Mouse (Mus musculus): Measurements from ENCODE around the gene Gpr108. TPM values are rescaled to one million over a fixed set of nuclear protein-coding genes. Genes with fewer than 3 reads are reported as not detected.
"Not testable (repeated sequence)": the region's sequence is repeated elsewhere in the genome, so short reads cannot be mapped to it uniquely, and the experiment has no call there.

Gpr108 gene
- 10 to 100 TPM; 11.7 to 12.6 TPM for total RNA-seq (2021)

DNA sequence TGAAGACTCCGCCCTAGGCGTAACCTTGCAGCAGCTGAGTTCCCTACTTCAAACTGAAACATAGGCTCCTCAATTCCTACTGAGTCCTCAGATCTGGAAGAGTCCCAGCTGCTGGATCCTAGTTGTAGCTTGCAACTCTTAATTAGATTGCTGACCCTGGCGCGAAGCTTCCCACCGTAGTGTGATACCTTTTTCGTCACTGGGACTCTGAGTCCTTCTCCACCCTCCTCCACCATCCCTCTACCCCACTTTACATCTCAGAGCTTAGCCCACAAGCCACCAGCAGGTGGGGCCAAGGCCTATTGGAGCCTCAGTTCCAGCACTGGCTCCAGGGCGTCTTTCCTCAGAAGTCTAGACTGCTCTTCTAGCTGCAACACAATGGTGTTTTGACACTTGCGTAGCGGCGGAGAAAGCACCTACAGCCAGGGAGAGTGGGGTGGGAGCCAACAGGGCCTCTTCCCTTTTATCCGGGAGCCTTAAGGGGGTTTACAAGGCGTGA is at the start of gene Gpr108:
Gene Gpr108 (minus strand): TSS at position 246 of the 499 bp plus-strand sequence.
- DNase-seq: peak; percentile 88
- intact Hi-C loops (cut with DNase I): loop anchor here (5.0 to 10.0 kb wide), 2 partner anchors 89 to 433 kb away; no protein-coding TSS in a partner anchor

- DNase-seq: no peak
- intact Hi-C loops (cut with DNase I): no loop called here
Observed at GRCm38 (mm10) chr17:57297040-57297439, 48.8 kb upstream of the Gpr108 start.

- intact Hi-C loops (cut with DNase I): no loop called here
- no peak for DNase-seq
Observed at GRCm38 (mm10) chr17:57295935-57296334, 47.7 kb upstream of the Gpr108 start.

DNA sequence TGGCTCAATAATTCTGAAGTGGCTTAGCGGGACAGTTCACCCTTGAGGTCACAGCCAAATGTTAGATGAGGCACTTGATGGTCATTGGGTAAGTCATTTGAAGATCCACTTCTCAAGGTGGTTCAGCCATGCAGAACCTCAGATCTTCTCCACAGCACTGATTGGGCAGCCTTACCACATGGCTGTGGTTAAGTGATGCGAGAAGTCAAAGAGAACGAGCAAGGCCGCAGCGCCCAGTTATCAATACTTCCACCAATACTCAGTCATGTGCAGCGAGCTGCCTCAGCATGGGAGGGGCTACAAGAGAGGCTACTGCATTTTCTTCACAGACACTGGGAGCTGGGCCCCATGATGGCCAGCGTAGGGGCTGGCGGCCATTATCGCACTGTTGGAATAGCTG is 44.7 kb upstream of the Gpr108 start:
- no peak for DNase-seq
- intact Hi-C loops (cut with DNase I): loop anchor here (5.0 kb wide), 1 partner anchor 34 kb away; no protein-coding TSS in a partner anchor

GRCm38 (mm10) chr17:57292302-57292701 is 44.1 kb upstream of the Gpr108 start:
- intact Hi-C loops (cut with DNase I): loop anchor here (5.0 kb wide), 1 partner anchor 35 kb away; no protein-coding TSS in a partner anchor

DNA sequence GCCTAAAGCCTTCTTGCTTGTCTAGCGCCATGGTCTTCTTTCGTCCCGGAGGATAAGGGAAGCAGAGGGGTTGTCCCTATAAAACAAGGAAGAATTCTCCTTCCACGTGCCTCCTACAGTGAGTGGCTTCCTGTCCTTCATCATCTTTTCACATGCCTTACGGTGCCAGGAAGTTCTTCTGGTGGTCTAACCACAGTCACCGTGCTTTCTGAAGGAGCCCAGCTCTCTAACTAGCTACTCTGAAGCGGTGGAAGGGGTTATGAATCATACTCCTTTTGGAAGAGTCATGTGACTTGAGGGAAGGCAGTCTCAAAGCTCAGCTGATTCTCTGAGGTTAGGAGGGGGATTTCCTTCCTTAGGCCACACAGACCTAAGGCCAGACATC is 42.4 kb upstream of the Gpr108 start:
- DNase-seq: no peak
- intact Hi-C loops (cut with DNase I): loop anchor here (5.0 kb wide), 1 partner anchor 37 kb away; no protein-coding TSS in a partner anchor

More at GRCm38 (mm10) chr17:57292302-57292701, 44.1 kb upstream of the Gpr108 start:
- DNase-seq: no peak

GRCm38 (mm10) chr17:57290001-57290670 is 41.9 kb upstream of the Gpr108 start:
- no peak for DNase-seq
- intact Hi-C loops (cut with DNase I): loop anchor here (5.0 kb wide), 1 partner anchor 37 kb away; no protein-coding TSS in a partner anchor

DNA sequence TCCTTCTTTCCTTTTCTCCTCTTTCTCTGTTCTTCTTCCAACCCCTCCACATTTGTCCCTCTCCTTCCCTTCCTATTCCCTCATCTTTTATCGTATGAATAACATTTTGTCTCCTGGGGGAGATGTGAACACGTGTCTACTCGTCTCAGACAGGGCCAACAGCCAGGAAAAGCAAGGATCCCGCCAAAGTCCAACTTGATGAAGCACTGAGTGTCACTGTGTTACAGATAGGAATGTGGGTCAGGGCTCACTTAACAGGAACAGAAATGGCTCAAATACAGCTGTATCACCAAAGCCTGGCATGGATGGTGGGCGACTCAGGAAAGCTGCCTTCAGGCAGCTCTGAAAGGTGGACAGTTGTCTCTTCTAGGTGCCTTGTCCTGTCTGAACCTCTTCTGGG is 41.0 kb upstream of the Gpr108 start:
- no peak for DNase-seq
- intact Hi-C loops (cut with DNase I): no loop called here

GRCm38 (mm10) chr17:57286718-57287355 is 38.6 kb upstream of the Gpr108 start:
- intact Hi-C loops (cut with DNase I): no loop called here
- DNase-seq: no peak

GRCm38 (mm10) chr17:57285077-57285476 is 36.8 kb upstream of the Gpr108 start:
- no peak for DNase-seq
- intact Hi-C loops (cut with DNase I): no loop called here

GRCm38 (mm10) chr17:57283906-57284305 is 35.7 kb upstream of the Gpr108 start:
- DNase-seq: no peak
- intact Hi-C loops (cut with DNase I): no loop called here

DNA sequence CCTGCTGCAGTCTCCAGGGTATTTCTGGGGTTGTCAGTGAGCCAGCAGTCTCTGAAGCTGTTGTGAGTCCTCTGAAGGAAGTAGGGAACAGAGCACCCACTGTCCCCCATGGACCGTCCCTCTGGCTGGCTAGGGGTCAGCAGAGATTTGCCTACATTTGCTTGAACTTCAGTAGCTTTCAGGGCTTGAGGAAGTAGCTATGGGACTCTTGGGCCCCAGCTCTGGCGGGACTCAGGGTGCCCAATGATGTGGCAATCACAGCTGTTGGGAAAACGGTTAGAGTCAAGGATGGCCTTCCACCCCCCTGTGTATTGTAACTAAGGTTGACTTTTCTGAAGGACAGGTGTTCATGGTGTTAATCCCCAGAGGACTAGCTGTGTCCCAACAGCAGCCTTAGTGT is 32.2 kb upstream of the Gpr108 start:
- DNase-seq: no peak
- intact Hi-C loops (cut with DNase I): no loop called here

GRCm38 (mm10) chr17:57279591-57280224 is 31.5 kb upstream of the Gpr108 start:
- DNase-seq: no peak
- intact Hi-C loops (cut with DNase I): no loop called here

- intact Hi-C loops (cut with DNase I): no loop called here
- no peak for DNase-seq
Observed at GRCm38 (mm10) chr17:57278943-57279590, 30.8 kb upstream of the Gpr108 start, which contains the start of gene Vav1. Gene Vav1, plus strand, starts transcription at chr17:57279100.

- DNase-seq: no peak
- intact Hi-C loops (cut with DNase I): no loop called here
Observed at GRCm38 (mm10) chr17:57278537-57278936, 30.3 kb upstream of the Gpr108 start.

GRCm38 (mm10) chr17:57277598-57278261 is 29.5 kb upstream of the Gpr108 start:
- DNase-seq; intact Hi-C loops (cut with DNase I): not testable (repeated sequence)

- intact Hi-C loops (cut with DNase I): no loop called here
- DNase-seq: peak; percentile 66
Observed at GRCm38 (mm10) chr17:57276634-57277121, 28.4 kb upstream of the Gpr108 start.

- intact Hi-C loops (cut with DNase I): no loop called here
- DNase-seq: no peak
Observed at GRCm38 (mm10) chr17:57275997-57276351, 27.7 kb upstream of the Gpr108 start.

- peak; percentile 66 for DNase-seq
Observed at GRCm38 (mm10) chr17:57275111-57275996, 27.1 kb upstream of the Gpr108 start.

More at GRCm38 (mm10) chr17:57275111-57275996, 27.1 kb upstream of the Gpr108 start:
- intact Hi-C loops (cut with DNase I): no loop called here

Measured in left cerebral cortex, postnatal 4 days (tissue).